Mouse (Mus musculus): ENCODE measurements at regions not wholly inside any gene's neighbourhood (a gene's known extent, or its start where the extent isn't known, plus 50 kb on each side); places are given as distances from the start of the nearest gene placed in this dataset.

DNA sequence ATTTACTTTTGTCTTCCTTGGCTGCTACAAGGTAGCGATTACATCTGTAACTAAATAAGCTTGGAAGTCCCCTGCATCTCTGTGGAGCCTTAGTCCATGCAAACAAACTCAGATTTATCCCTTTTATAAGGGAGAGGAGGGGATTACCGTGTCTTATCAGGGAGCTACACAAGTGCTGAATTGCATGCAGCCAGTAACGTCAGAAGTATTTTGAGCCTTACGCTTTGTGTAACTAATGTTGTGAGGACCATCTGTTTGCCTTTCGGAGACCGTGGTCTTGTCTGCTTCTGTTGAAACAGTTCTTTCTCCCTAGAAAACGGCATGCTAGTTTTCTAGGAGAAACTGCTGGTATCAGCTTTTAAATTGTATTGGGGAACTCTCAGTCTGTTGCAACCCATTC is 58.0 kb upstream of the Dmrta1 start:
- no peaks in the 10 kb centered on the region for H3K4me1 ChIP-seq (ENCODE audit: control insufficient read depth, insufficient read depth, low read length)
- WGBS = 70% methylated on average over 7 of the region's 7 CpGs
- no peak overlapping the region for H3K27ac ChIP-seq (replicated peaks; ENCODE audit: low read depth, low read length)
- H3K9me3 ChIP-seq (ENCODE audit: control insufficient read depth, low read length) = no peaks in the 10 kb centered on the region
- ATAC-seq (ENCODE audit: low FRiP score, low read depth) (no peak), DNase-seq (ENCODE audit: low spot score) (no peak)
- no peaks in the 10 kb centered on the region for H3K36me3 ChIP-seq (ENCODE audit: control insufficient read depth, insufficient read depth, low read length)
- no peaks in the 10 kb centered on the region for H3K27me3 ChIP-seq (ENCODE audit: control insufficient read depth, insufficient read depth, low read length)
- H3K4me3 ChIP-seq (replicated peaks; ENCODE audit: low read length) = no peak overlapping the region
- no peak overlapping the region for H3K4me2 ChIP-seq (replicated peaks; ENCODE audit: low read depth, low read length, severe bottlenecking)
- no peak overlapping the region for H3K9ac ChIP-seq (ENCODE audit: low read depth, low read length, severe bottlenecking)
- TF ChIP-seq POLR2A (IDR thresholded peaks at IDR 0.05; ENCODE audit: borderline replicate concordance, extremely low read depth, insufficient read depth, insufficient read length) = no peak

DNA sequence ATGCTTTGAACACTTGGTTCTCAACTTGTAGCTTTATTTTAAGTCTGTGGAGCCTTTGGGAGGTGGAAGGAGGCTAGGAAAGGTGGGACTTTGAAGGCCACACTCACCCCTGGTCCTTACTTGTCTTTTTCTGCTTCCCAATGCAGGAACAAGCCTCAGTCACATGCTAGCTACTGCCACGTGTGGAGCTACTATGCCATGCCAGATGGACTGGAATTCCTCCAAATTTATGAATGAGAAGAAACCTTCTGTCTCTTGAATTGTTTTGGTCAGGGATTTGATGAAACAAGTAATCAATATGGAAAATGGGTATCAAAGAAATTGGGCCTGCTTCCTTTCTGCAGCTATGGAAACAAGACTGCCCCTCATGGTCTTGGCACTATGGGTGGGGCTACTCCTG is 74.5 kb upstream of the Dmrta1 start:
- WGBS = 52% methylated on average over 1 of the region's 1 CpGs
- no peaks in the 10 kb centered on the region for H3K27me3 ChIP-seq (ENCODE audit: control insufficient read depth, insufficient read depth, low read length)
- no peak for ATAC-seq (ENCODE audit: low FRiP score, low read depth)
- no peak overlapping the region for H3K4me2 ChIP-seq (replicated peaks; ENCODE audit: low read depth, low read length, severe bottlenecking)
- no peak for DNase-seq (ENCODE audit: low spot score)
- no peak overlapping the region for H3K9ac ChIP-seq (ENCODE audit: low read depth, low read length, severe bottlenecking)
- H3K9me3 ChIP-seq (ENCODE audit: control insufficient read depth, low read length) = no peaks in the 10 kb centered on the region
- H3K4me1 ChIP-seq (ENCODE audit: control insufficient read depth, insufficient read depth, low read length) = no peaks in the 10 kb centered on the region
- no peaks in the 10 kb centered on the region for H3K36me3 ChIP-seq (ENCODE audit: control insufficient read depth, insufficient read depth, low read length)
- no peak for TF ChIP-seq POLR2A (IDR thresholded peaks at IDR 0.05; ENCODE audit: borderline replicate concordance, extremely low read depth, insufficient read depth, insufficient read length)
- H3K4me3 ChIP-seq (replicated peaks; ENCODE audit: low read length) = no peak overlapping the region
- no peak overlapping the region for H3K27ac ChIP-seq (replicated peaks; ENCODE audit: low read depth, low read length)

- ATAC-seq (ENCODE audit: low FRiP score, low read depth) (no peak), DNase-seq (ENCODE audit: low spot score) (peak; percentile 65)
- Histone ChIP-seq H3K36me3 (ENCODE audit: control insufficient read depth, insufficient read depth, low read length) (no peaks in the 10 kb centered on the region), H3K4me3 (replicated peaks; ENCODE audit: low read length) (no peak overlapping the region), H3K4me2 (replicated peaks; ENCODE audit: low read depth, low read length, severe bottlenecking) (no peak overlapping the region), H3K27ac (replicated peaks; ENCODE audit: low read depth, low read length) (no peak overlapping the region), H3K27me3 (ENCODE audit: control insufficient read depth, insufficient read depth, low read length) (no peaks in the 10 kb centered on the region; the same call in 1 of the 2 replicates), H3K4me1 (ENCODE audit: control insufficient read depth, insufficient read depth, low read length) (no peaks in the 10 kb centered on the region), H3K9ac (ENCODE audit: low read depth, low read length, severe bottlenecking) (no peak overlapping the region), H3K9me3 (ENCODE audit: control insufficient read depth, low read length) (no peaks in the 10 kb centered on the region)
- WGBS = 14% methylated on average over 10 of the region's 10 CpGs
- TF ChIP-seq POLR2A (IDR thresholded peaks at IDR 0.05; ENCODE audit: borderline replicate concordance, extremely low read depth, insufficient read depth, insufficient read length) = no peak
Observed at GRCm38 (mm10) chr4:89575529-89575928, 103.7 kb upstream of the Dmrta1 start.

DNA sequence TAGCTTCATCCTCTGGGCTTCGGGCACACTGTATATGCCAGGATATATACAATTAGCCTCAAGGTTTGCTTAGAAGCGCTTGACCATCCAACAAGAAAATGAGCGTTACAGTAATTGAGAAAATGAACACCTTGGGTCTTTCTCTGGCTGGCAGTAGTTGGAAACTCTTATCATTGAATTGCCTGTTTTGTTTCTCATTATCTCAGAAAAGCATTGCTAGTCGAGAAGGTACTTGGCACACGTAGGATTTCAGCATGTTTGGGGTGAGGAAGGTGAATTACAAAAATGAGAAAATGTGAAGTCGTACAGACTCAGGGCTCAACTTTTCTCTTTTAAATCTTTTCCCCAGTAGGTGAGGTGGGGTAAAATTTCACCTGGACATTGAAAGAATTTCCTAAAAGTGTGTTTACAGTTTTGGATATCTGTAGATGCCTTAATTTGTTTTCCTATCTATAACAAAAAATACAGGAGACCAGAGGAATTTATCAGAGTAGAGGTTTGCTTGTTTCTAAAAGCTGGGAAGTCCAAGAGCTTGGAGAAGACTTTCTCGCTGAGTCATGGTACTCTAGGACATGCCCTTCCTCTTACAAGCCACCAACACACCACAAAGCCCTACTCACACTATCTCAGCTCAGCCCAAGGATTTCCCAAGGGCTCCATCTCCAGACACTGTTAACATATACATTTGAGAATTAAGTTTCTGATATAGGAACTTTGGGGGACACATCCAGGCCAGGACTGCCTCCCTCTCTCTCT is 124.3 kb upstream of the Dmrta1 start:
- H3K27me3 ChIP-seq (ENCODE audit: control insufficient read depth, insufficient read depth, low read length) = no peaks in the 10 kb centered on the region
- H3K9me3 ChIP-seq (ENCODE audit: control insufficient read depth, low read length) = no peaks in the 10 kb centered on the region
- ATAC-seq (ENCODE audit: low FRiP score, low read depth) = no peak
- TF ChIP-seq POLR2A (IDR thresholded peaks at IDR 0.05; ENCODE audit: borderline replicate concordance, extremely low read depth, insufficient read depth, insufficient read length) = no peak
- DNase-seq (ENCODE audit: low spot score) = no peak
- H3K27ac ChIP-seq (replicated peaks; ENCODE audit: low read depth, low read length) = no peak overlapping the region
- no peak overlapping the region for H3K9ac ChIP-seq (ENCODE audit: low read depth, low read length, severe bottlenecking)
- 58% methylated on average over 7 of the region's 7 CpGs for WGBS
- no peak overlapping the region for H3K4me3 ChIP-seq (replicated peaks; ENCODE audit: low read length)
- H3K4me2 ChIP-seq (replicated peaks; ENCODE audit: low read depth, low read length, severe bottlenecking) = no peak overlapping the region
- H3K4me1 ChIP-seq (ENCODE audit: control insufficient read depth, insufficient read depth, low read length) = no peaks in the 10 kb centered on the region
- H3K36me3 ChIP-seq (ENCODE audit: control insufficient read depth, insufficient read depth, low read length) = no peaks in the 10 kb centered on the region

DNA sequence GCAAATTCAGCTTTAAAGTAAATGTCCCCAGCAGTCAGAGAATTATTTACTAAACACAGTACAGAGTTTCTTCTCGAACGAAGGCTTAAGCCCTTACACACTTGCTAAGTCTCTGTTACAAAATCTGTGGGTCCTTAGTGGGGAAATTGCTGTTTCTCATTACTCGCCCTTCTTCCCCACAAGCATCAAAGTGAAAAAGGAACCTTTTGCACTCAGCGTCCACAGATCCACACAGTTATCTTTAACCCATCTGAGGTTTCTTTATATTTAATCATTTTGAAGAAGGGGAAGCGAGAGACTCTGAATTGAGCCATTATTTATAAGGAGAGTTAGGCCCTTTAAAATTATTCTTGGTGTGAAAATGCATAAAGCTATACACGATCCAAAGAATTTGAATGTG is 126.7 kb upstream of the Dmrta1 start:
- Histone ChIP-seq H3K9ac (ENCODE audit: low read depth, low read length, severe bottlenecking) (no peak overlapping the region), H3K4me2 (replicated peaks; ENCODE audit: low read depth, low read length, severe bottlenecking) (no peak overlapping the region), H3K4me1 (ENCODE audit: control insufficient read depth, insufficient read depth, low read length) (no peaks in the 10 kb centered on the region), H3K27me3 (ENCODE audit: control insufficient read depth, insufficient read depth, low read length) (no peaks in the 10 kb centered on the region), H3K4me3 (replicated peaks; ENCODE audit: low read length) (no peak overlapping the region), H3K27ac (replicated peaks; ENCODE audit: low read depth, low read length) (no peak overlapping the region), H3K9me3 (ENCODE audit: control insufficient read depth, low read length) (no peaks in the 10 kb centered on the region), H3K36me3 (ENCODE audit: control insufficient read depth, insufficient read depth, low read length) (no peaks in the 10 kb centered on the region)
- ATAC-seq (ENCODE audit: low FRiP score, low read depth) (no peak), DNase-seq (ENCODE audit: low spot score) (no peak)
- WGBS = 31% methylated on average over 6 of the region's 6 CpGs
- no peak for TF ChIP-seq POLR2A (IDR thresholded peaks at IDR 0.05; ENCODE audit: borderline replicate concordance, extremely low read depth, insufficient read depth, insufficient read length)
